Mouse (Mus musculus) embryo, embryonic 10.5 days (tissue): ENCODE results near the gene Sars2.

ENCODE experiments used
- DNase-seq: peaks from one replicate; pipeline ENCODE4 v3.0.0-alpha.2; 2015; ENCODE audit warnings: low spot score

The Sars2 gene

GRCm38 (mm10) chr7:28778825-28779224 lies 37.0 kb downstream of the Sars2 start:
- DNase-seq, result no peak

DNA sequence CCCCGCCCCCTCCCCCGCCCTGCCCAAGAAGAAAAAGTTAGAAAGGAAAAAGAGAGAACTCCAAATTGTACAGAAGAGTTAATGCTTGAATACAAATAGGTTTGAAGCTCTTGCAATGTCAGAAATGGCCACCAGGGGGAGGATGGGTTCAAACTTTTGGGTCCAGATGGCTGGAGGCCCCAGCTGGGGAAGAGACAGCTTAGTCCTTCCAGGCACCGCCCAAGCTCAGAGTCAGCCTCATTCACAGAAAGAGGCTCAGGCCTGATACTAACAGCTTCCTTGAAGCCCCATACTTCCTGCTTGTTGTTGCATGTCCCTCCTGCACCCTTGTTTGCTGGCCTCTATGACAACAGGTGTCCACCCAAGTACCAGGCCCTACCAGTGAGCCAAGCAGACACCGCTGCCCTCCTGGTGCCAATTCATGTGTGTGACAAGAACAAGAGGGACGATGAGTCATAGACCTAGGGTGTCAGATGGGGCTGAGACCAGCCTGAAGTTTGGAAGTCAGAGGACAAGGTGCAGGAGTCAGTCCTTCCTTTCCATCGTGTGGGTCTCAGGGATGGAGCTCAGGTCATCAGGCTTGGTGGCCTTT lies 38.4 kb downstream of the Sars2 start:
- peak; percentile 96 for DNase-seq

DNA sequence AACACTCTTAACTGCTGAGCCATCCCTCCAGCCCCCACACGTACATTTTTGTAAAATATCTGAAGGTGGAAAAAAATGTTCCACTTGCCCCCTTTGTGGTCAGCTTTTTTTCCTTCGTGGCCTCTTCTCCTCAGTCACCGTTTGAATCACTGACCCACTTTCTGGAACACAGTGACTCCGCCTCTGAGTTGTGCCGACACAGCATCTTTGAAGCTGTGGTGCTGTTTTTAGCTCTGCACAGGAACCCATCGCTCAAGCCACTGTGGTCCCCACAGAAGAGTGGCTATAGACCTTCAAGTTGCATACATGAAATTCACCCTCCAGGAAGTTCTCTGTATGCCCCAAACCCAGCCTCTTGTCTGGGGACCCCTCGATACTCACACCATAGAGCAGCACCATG lies 39.1 kb downstream of the Sars2 start:
- no peak for DNase-seq

- no peak for DNase-seq
Measured at GRCm38 (mm10) chr7:28781261-28781663, 39.5 kb downstream of the Sars2 start.

GRCm38 (mm10) chr7:28785161-28785560 lies 43.4 kb downstream of the Sars2 start:
- no peak for DNase-seq

- DNase-seq, result no peak
Measured at GRCm38 (mm10) chr7:28787884-28788283, 46.1 kb downstream of the Sars2 start.

DNA sequence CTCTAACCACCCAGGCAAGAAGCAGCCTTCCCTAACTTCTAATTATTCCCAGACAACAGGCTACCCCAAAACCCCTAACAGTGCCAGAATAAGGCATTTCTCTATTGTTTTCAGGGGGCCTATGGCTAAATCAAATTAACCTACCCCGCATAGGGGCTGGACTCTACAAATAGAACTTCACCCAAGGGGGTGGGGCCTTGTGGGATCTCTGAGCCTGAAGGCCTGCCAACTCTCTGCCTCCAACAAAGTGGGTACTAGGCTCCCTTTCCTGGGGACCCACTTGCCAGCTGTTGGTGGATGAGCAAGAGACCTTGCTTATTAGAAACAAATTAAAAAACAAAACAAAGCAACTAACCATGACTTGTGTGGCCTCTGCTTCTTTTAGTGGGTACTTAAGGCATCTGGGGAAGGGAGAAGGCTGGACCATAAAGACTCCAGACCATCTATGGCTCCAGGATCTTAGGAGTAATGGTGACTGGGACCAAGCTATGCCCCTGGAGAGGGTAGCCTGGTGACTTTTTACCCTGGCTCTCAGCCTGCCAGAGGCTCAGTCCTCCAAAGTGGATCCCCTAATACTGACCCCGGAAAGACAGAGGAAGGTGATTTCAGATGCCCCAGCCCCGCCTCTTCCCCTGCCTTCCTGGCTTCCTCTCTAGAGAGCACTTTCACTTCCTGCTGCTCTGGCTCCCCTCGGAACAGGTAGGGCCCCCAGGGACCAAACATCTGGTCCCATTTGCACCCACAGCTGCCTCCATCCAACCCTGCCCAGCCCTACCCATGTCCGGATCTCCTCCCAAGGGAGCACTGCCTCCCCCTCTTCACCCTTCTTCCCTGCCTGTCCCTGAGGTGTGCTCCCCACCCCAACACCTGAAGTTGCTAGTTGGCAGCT lies 46.8 kb downstream of the Sars2 start, which contains the start of gene Rinl:
TSS of gene Rinl (plus strand) at position 663 of the 889 bp plus-strand sequence.
- no peak for DNase-seq

DNA sequence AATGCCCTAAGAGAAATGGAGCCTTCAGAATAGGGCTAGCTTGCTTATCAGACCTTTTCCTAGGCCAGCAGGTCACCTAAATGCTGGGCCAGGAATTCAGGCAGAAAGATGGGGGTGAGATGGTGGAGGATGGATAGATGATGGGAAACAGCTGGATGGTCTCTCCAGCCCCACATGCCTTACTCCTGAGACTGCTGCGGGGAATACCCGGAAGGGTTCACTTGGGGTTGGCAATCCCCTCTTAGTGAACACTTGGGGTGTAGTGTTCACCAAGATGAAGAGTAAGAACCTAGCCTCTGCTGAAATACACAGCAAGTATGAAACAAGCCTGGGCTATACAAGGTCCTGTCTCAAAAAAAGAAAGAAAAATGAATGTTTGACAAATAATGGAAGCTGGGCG lies 47.4 kb downstream of the Sars2 start:
- DNase-seq, result no peak

- peak; percentile 64 for DNase-seq
Measured at GRCm38 (mm10) chr7:28790066-28790806, 48.4 kb downstream of the Sars2 start.

GRCm38 (mm10) chr7:28791706-28792105 lies 49.9 kb downstream of the Sars2 start:
- DNase-seq, result no peak

DNA sequence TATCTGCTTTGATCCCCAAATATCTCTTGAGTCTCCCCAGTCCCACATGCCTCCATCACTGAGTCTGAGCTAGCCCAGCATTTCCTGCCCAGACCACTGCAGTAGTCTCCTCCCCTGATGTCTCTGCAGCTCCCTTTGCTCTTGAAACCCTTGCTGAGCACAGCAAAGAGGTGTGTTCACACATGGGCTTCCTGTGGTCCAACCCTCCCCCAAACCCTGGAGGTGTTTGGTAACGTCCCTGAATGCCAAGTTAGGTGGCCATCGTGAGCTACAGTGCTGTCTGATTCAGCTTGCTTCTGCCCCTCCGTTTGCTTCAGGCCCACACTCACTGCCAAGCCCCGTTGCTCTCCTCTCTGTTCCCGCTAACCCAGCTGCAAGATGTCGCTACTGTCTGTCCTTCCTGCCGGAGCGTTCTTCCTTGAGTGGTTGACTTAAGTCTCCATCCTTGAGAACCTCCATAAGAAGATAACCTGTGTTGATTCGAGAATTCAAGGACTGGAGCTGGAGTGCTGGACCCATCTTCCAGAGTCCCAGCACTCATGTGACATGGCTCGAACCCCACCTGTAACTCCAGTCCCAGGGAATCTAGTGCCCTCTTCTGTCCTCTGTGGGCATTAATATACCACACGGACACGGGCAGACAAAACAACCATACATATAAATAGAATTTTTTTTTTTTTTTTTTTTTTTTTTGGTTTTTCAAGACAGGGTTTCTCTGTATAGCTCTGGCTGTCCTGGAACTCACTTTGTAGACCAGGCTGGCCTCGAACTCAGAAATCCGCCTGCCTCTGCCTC lies 50.8 kb downstream of the Sars2 start:
- no peak for DNase-seq

DNA sequence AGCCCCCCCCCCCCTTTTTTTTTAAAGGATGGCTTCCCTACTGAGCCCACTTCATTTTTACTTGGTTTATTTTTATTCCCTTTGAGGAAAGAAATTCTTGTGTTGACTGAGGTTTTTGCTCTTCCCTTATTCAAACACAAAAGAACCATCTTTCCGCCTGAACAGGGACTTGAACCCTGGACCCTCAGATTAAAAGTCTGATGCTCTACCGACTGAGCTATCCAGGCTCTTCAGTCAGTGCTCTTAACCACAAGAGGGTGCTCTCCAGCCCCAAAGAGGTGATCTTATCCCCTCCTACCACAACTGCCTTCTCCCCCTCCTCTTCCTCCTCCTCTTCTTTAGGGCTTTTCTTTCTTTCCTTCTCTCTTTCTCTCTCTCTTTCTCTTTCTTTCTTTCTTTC lies 52.0 kb downstream of the Sars2 start:
- peak; percentile 53 for DNase-seq

GRCm38 (mm10) chr7:28794496-28794895 lies 52.7 kb downstream of the Sars2 start:
- no peak for DNase-seq

DNA sequence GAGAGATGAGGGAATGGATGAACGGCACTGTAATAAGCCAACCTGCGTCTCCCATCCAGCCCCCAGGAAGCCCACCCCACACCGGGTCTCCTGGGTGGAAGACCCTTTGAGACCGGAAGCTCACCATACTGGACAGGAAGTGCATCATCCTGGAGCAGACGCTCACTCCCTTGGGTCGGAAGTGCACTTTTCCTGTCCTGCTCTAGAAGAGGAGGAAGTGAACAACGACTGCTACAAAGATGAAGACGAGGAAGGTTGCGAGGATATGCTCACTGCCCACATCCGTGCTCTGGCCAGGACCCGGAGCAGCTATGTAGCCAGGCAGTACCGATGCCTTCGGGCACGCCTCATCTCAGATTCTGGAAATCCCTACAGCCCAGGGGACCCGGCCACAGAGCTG lies 54.0 kb downstream of the Sars2 start:
- no peak for DNase-seq

DNA sequence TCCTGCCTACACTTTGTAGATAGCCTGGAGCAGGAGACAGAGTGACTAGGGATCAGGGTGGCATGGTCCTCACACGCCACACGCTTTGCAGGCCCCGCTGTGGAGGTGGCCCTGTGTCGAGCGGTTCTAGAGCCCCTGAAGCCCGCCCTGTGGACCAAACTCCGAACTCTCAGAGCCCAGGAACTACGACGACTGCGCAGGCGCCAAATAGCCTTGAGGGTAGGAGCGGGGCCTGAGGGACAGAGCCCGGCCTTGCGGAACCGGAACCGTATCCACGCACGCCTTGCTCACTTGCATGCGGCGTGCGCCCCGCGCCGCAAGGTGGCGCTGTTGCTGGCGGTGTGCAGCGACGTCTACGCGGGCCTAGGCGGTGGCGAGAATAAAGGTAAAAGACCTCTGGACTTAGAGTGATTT lies 54.8 kb downstream of the Sars2 start:
- DNase-seq, result peak; percentile 72

DNA sequence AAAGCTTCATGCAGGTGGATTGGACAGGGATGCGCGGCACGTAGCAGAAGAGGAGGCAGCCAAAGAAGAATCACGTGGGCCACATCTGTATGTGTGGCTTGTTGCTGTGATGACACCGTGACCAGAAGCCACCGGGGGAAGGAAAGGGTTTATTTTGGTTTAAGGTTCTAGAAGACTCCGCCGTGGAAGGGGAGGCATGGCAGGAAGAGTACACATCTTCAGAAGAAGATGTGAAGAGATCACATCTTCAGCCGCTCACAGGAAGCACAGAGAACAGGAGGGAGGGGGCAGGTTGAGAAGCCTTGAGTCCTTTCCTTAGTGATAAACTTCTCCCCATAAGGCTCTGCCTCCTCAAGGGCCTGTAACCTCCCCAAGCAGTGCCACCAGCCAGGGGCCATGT lies 58.2 kb downstream of the Sars2 start:
- DNase-seq, result no peak

- DNase-seq, result no peak
Measured at GRCm38 (mm10) chr7:28801451-28801850, 59.7 kb downstream of the Sars2 start.

DNA sequence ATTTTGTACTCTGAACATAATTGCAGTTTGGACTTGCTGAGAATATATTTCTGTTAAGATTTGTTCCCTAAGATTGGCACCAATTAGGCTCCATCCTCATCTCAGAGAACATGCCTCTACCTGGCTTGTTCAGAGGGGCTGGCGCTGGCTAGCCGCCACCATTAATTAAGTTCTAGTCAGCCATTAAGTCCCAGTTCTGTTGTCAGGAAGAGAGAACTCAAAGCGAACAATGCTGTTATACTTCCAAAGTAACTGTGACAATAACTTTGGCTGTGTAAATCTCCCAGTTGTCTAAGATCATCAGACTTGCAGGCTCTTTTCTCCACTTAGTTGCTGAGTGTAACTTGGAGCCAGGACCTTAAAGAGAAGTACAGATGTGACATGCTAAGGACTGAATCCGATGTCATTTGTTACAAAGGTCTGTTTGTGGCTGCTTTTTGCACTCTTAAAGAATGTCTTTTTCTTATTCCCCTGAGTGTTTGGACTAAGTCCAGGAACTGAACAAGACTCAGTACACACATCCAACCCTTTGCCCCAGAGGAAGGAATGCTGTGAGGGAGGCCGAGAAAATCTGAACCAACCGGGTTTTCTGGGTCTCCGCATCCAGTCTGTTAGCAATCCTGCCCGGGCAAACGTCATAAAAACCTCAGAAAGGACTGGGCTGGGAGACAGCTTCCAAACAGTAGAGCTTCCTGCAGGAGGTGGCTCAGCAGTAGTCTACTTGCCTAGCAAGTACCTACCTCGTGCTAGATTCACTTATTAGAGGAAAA lies 60.3 kb downstream of the Sars2 start:
- DNase-seq, result peak; percentile 67

DNA sequence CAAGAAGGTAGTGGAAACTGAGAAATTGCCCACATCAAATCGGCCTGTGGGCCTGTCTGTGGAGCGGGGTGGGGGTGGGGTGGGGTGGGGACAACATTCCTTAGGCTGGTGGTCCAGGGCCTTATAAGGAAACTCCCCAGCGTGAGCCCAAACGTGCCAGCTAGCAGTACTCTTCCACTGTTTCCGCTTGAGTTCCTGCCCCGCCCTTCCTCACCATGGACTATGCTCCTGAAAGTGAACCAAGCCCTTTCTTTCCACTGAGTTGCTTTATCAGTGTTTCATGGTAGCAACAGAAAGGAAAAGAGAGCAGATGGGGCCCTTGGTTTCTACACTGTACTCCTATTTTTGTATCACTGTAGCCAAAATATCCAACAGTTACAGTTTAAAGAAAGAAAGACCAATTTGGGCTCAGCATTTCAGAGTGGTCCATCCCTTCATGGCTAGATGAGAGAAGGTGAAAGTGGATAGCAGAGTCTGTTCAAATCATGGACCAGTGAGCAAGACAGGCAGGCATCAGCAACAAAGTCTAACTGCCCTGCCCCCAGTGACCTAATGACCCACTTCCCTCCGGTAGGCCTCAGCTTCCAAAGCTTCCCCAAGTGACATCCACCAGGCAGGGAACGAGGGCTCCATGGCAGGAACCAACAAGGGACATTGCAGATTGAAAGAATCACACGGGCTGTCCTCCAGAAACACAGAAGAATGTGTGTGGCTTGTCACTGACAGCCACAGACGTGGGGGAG lies 61.2 kb downstream of the Sars2 start:
- peak; percentile 77 for DNase-seq
